Mouse (Mus musculus): ENCODE measurements at regions not wholly inside any gene's neighbourhood (a gene's known extent, or its start where the extent isn't known, plus 50 kb on each side); places are given as distances from the start of the nearest gene placed in this dataset.

- Histone ChIP-seq H3K9ac (ENCODE audit: insufficient read depth, low read depth, low read length, poor library complexity, severe bottlenecking) (no peak overlapping the region), H3K27ac (ENCODE audit: insufficient read depth, low read depth, low read length, poor library complexity, severe bottlenecking) (no peak overlapping the region), H3K9me3 (ENCODE audit: control insufficient read depth, insufficient read depth, low read depth, low read length) (no peaks in the 10 kb centered on the region), H3K36me3 (ENCODE audit: control insufficient read depth, insufficient read depth, low read length, poor library complexity, severe bottlenecking) (no peaks in the 10 kb centered on the region), H3K4me3 (ENCODE audit: insufficient read depth in 1 of 2, low read depth in 1 of 2, low read length in 2 of 2, poor library complexity in 1 of 2, severe bottlenecking in 1 of 2) (no peak overlapping the region), H3K4me1 (ENCODE audit: control insufficient read depth in 2 of 2, insufficient read depth in 2 of 2, low read length in 2 of 2, poor library complexity in 1 of 2) (no peaks in the 10 kb centered on the region)
- no peak for TF ChIP-seq ZC3H11A (IDR thresholded peaks at IDR 0.05; ENCODE audit: borderline replicate concordance, low read depth, low read length)
- no peak for TF ChIP-seq ZNF384 (IDR thresholded peaks at IDR 0.05; ENCODE audit: low read depth, low read length)
- TF ChIP-seq HCFC1 (IDR thresholded peaks at IDR 0.05; ENCODE audit: borderline replicate concordance, insufficient read depth, low read length), result no peak
- no peak for TF ChIP-seq CHD2 (IDR thresholded peaks at IDR 0.05; ENCODE audit: low read depth, low read length)
- TF ChIP-seq MAFK (IDR thresholded peaks at IDR 0.05; ENCODE audit: insufficient read depth, low read depth, low read length), result no peak
- in situ Hi-C loops (cut with MboI; ENCODE audit: low sequenced_read_pairs in 2 of 2, unreplicated experiment in 2 of 2), result no loop called here
- DNase-seq (ENCODE audit: low read depth, low spot score), result no peak
These were observed 347.7 kb downstream of the Sox4 start for GRCm38 (mm10) chr13:28605833-28606232.

- TF ChIP-seq ZNF384 (IDR thresholded peaks at IDR 0.05; ENCODE audit: low read depth, low read length) (no peak), CHD2 (IDR thresholded peaks at IDR 0.05; ENCODE audit: low read depth, low read length) (no peak), ZC3H11A (IDR thresholded peaks at IDR 0.05; ENCODE audit: borderline replicate concordance, low read depth, low read length) (no peak), HCFC1 (IDR thresholded peaks at IDR 0.05; ENCODE audit: borderline replicate concordance, insufficient read depth, low read length) (no peak), MAFK (IDR thresholded peaks at IDR 0.05; ENCODE audit: insufficient read depth, low read depth, low read length) (no peak)
- DNase-seq (ENCODE audit: low read depth, low spot score), result no peak
These were observed 346.7 kb downstream of the Gm11361 start for GRCm38 (mm10) chr13:28604016-28604415.

GRCm38 (mm10) chr13:28600792-28601191, 343.5 kb downstream of the Gm11361 start:
- DNase-seq (ENCODE audit: low read depth, low spot score), result no peak
- TF ChIP-seq HCFC1 (IDR thresholded peaks at IDR 0.05; ENCODE audit: borderline replicate concordance, insufficient read depth, low read length), result no peak
- TF ChIP-seq ZNF384 (IDR thresholded peaks at IDR 0.05; ENCODE audit: low read depth, low read length), result no peak
- TF ChIP-seq CHD2 (IDR thresholded peaks at IDR 0.05; ENCODE audit: low read depth, low read length), result no peak
- no peak for TF ChIP-seq MAFK (IDR thresholded peaks at IDR 0.05; ENCODE audit: insufficient read depth, low read depth, low read length)
- no peak for TF ChIP-seq ZC3H11A (IDR thresholded peaks at IDR 0.05; ENCODE audit: borderline replicate concordance, low read depth, low read length)
- Histone ChIP-seq H3K27ac (ENCODE audit: insufficient read depth, low read depth, low read length, poor library complexity, severe bottlenecking) (no peak overlapping the region), H3K36me3 (ENCODE audit: control insufficient read depth, insufficient read depth, low read length, poor library complexity, severe bottlenecking) (no peaks in the 10 kb centered on the region), H3K4me3 (ENCODE audit: insufficient read depth in 1 of 2, low read depth in 1 of 2, low read length in 2 of 2, poor library complexity in 1 of 2, severe bottlenecking in 1 of 2) (no peak overlapping the region), H3K9ac (ENCODE audit: insufficient read depth, low read depth, low read length, poor library complexity, severe bottlenecking) (no peak overlapping the region), H3K9me3 (ENCODE audit: control insufficient read depth, insufficient read depth, low read depth, low read length) (no peaks in the 10 kb centered on the region), H3K4me1 (ENCODE audit: control insufficient read depth in 2 of 2, insufficient read depth in 2 of 2, low read length in 2 of 2, poor library complexity in 1 of 2) (no peaks in the 10 kb centered on the region)
- in situ Hi-C loops (cut with MboI; ENCODE audit: low sequenced_read_pairs in 2 of 2, unreplicated experiment in 2 of 2), result no loop called here

More at GRCm38 (mm10) chr13:28604016-28604415, 346.7 kb downstream of the Gm11361 start:
- no peak overlapping the region for H3K9ac ChIP-seq (ENCODE audit: insufficient read depth, low read depth, low read length, poor library complexity, severe bottlenecking)
- no peaks in the 10 kb centered on the region for H3K36me3 ChIP-seq (ENCODE audit: control insufficient read depth, insufficient read depth, low read length, poor library complexity, severe bottlenecking)
- no peak overlapping the region for H3K4me3 ChIP-seq (ENCODE audit: insufficient read depth in 1 of 2, low read depth in 1 of 2, low read length in 2 of 2, poor library complexity in 1 of 2, severe bottlenecking in 1 of 2)
- no peak overlapping the region for H3K27ac ChIP-seq (ENCODE audit: insufficient read depth, low read depth, low read length, poor library complexity, severe bottlenecking)
- H3K4me1 ChIP-seq (ENCODE audit: control insufficient read depth in 2 of 2, insufficient read depth in 2 of 2, low read length in 2 of 2, poor library complexity in 1 of 2), result no peaks in the 10 kb centered on the region
- no peaks in the 10 kb centered on the region for H3K9me3 ChIP-seq (ENCODE audit: control insufficient read depth, insufficient read depth, low read depth, low read length)
- in situ Hi-C loops (cut with MboI; ENCODE audit: low sequenced_read_pairs in 2 of 2, unreplicated experiment in 2 of 2), result no loop called here

- TF ChIP-seq HCFC1 (IDR thresholded peaks at IDR 0.05; ENCODE audit: borderline replicate concordance, insufficient read depth, low read length) (no peak), ZC3H11A (IDR thresholded peaks at IDR 0.05; ENCODE audit: borderline replicate concordance, low read depth, low read length) (no peak), ZNF384 (IDR thresholded peaks at IDR 0.05; ENCODE audit: low read depth, low read length) (no peak), CHD2 (IDR thresholded peaks at IDR 0.05; ENCODE audit: low read depth, low read length) (no peak), MAFK (IDR thresholded peaks at IDR 0.05; ENCODE audit: insufficient read depth, low read depth, low read length) (no peak)
- in situ Hi-C loops (cut with MboI; ENCODE audit: low sequenced_read_pairs in 2 of 2, unreplicated experiment in 2 of 2), result no loop called here
- no peak overlapping the region for H3K9ac ChIP-seq (ENCODE audit: insufficient read depth, low read depth, low read length, poor library complexity, severe bottlenecking)
- no peaks in the 10 kb centered on the region for H3K9me3 ChIP-seq (ENCODE audit: control insufficient read depth, insufficient read depth, low read depth, low read length)
- H3K4me1 ChIP-seq (ENCODE audit: control insufficient read depth in 2 of 2, insufficient read depth in 2 of 2, low read length in 2 of 2, poor library complexity in 1 of 2), result no peaks in the 10 kb centered on the region
- H3K27ac ChIP-seq (ENCODE audit: insufficient read depth, low read depth, low read length, poor library complexity, severe bottlenecking), result no peak overlapping the region
- H3K36me3 ChIP-seq (ENCODE audit: control insufficient read depth, insufficient read depth, low read length, poor library complexity, severe bottlenecking), result no peaks in the 10 kb centered on the region
- H3K4me3 ChIP-seq (ENCODE audit: insufficient read depth in 1 of 2, low read depth in 1 of 2, low read length in 2 of 2, poor library complexity in 1 of 2, severe bottlenecking in 1 of 2), result no peak overlapping the region
- no peak for DNase-seq (ENCODE audit: low read depth, low spot score)
These were observed 339.0 kb downstream of the Gm11361 start for GRCm38 (mm10) chr13:28596367-28596766.

DNA sequence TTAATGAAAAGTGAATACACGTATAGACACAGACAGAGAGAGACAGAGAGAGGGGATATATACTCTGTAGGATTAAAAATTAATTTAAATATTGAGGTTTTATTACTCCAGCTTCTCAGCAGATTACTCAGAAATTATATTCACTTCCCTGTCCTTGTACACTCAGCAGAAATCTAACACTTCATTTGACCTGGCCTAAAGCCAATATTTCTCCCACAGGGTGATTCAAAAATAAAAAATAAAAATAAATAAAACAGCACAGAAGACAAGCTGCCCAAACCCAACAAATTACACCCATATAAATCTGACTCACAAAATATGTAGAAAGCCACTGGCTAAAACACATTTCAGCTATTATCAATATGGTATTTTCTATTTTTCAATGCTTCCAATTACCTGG, 334.8 kb downstream of the Gm11361 start:
- no peaks in the 10 kb centered on the region for H3K9me3 ChIP-seq (ENCODE audit: control insufficient read depth, insufficient read depth, low read depth, low read length)
- TF ChIP-seq ZC3H11A (IDR thresholded peaks at IDR 0.05; ENCODE audit: borderline replicate concordance, low read depth, low read length), result no peak
- TF ChIP-seq MAFK (IDR thresholded peaks at IDR 0.05; ENCODE audit: insufficient read depth, low read depth, low read length), result no peak
- TF ChIP-seq CHD2 (IDR thresholded peaks at IDR 0.05; ENCODE audit: low read depth, low read length), result no peak
- TF ChIP-seq ZNF384 (IDR thresholded peaks at IDR 0.05; ENCODE audit: low read depth, low read length), result no peak
- no peak for TF ChIP-seq HCFC1 (IDR thresholded peaks at IDR 0.05; ENCODE audit: borderline replicate concordance, insufficient read depth, low read length)
- DNase-seq (ENCODE audit: low read depth, low spot score), result no peak
- in situ Hi-C loops (cut with MboI; ENCODE audit: low sequenced_read_pairs in 2 of 2, unreplicated experiment in 2 of 2), result no loop called here
- no peaks in the 10 kb centered on the region for H3K4me1 ChIP-seq (ENCODE audit: control insufficient read depth in 2 of 2, insufficient read depth in 2 of 2, low read length in 2 of 2, poor library complexity in 1 of 2)
- H3K4me3 ChIP-seq (ENCODE audit: insufficient read depth in 1 of 2, low read depth in 1 of 2, low read length in 2 of 2, poor library complexity in 1 of 2, severe bottlenecking in 1 of 2), result no peak overlapping the region
- no peaks in the 10 kb centered on the region for H3K36me3 ChIP-seq (ENCODE audit: control insufficient read depth, insufficient read depth, low read length, poor library complexity, severe bottlenecking)
- H3K27ac ChIP-seq (ENCODE audit: insufficient read depth, low read depth, low read length, poor library complexity, severe bottlenecking), result no peak overlapping the region
- no peak overlapping the region for H3K9ac ChIP-seq (ENCODE audit: insufficient read depth, low read depth, low read length, poor library complexity, severe bottlenecking)

Measured in ES-E14 (cell line).